Mouse (Mus musculus) forebrain, postnatal 0 days (tissue): ENCODE measurements around the gene Mcoln1. TPM values are rescaled to one million over a fixed set of nuclear protein-coding genes. Genes with fewer than 3 reads are reported as not detected.
A peak's percentile ranks its signal among the peaks of the same experiment; 100 is the strongest.

Source experiments
- ATAC-seq: fragments of 200-750 bp; cut with Nextera tagmentation; 2 replicates; pipeline ENCODE4 v1.8.0; 2017; ENCODE audit warnings: mild to moderate bottlenecking, moderate library complexity
- DNase-seq: peaks from one replicate; pipeline ENCODE4 v3.0.0-alpha.2; 2015
- H3K27ac ChIP-seq: fragments of 300-500 bp; sonication (generic); 2 replicates; pipeline ENCODE4 v1.5.1; 2014; ENCODE audit warnings: low read depth, mild to moderate bottlenecking, antibody characterized with exemption, low read length, moderate library complexity, mixed read lengths
- H3K27me3 ChIP-seq: fragments of 300-500 bp; sonication (generic); 2 replicates; pipeline ENCODE4 v1.6.1; 2014; ENCODE audit warnings: mild to moderate bottlenecking, low read length, mixed read lengths; ENCODE audit not compliant: insufficient read depth
- H3K36me3 ChIP-seq: fragments of 300-500 bp; sonication (generic); 2 replicates; pipeline ENCODE4 v1.6.1; 2014; ENCODE audit warnings: mild to moderate bottlenecking, moderate library complexity; ENCODE audit not compliant: insufficient read depth
- H3K4me1 ChIP-seq: fragments of 300-500 bp; sonication (generic); 2 replicates; pipeline ENCODE4 v1.6.1; 2014; ENCODE audit warnings: antibody characterized with exemption; ENCODE audit not compliant: insufficient read depth
- H3K4me2 ChIP-seq: fragments of 300-500 bp; sonication (generic); 2 replicates; pipeline ENCODE4 v1.6.1; 2014; ENCODE audit warnings: low read depth, mild to moderate bottlenecking, moderate library complexity
- H3K4me3 ChIP-seq: fragments of 300-500 bp; sonication (generic); 2 replicates; pipeline ENCODE4 v1.5.1; 2014; ENCODE audit warnings: low read depth, low read length, mixed read lengths
- H3K9ac ChIP-seq: fragments of 300-500 bp; sonication (generic); 2 replicates; pipeline ENCODE4 v1.6.1; 2014; ENCODE audit warnings: mild to moderate bottlenecking
- H3K9me3 ChIP-seq: fragments of 300-500 bp; sonication (generic); 2 replicates; pipeline ENCODE4 v1.6.1; 2016; ENCODE audit warnings: low read length
- CTCF ChIP-seq: sonication (generic); IDR thresholded peaks from 2 replicates; pipeline ENCODE4 v1.5.1; 2016; ENCODE audit warnings: antibody characterized with exemption, control low read depth, low read depth
- WGBS: fragments of 180-500 bp; shearing (Covaris S2); extraction: QIAGEN DNeasy Blood & Tissue Kit; methylation state at CpG from one replicate; pipeline ENCODE4 v1.1.7; 2014; 5-methylcytosine and 5-hydroxymethylcytosine counted together
- polyA plus RNA-seq: library from polyadenylated mRNA; unstranded; fragments of >200 nt; fragmentation: Nextera tagmentation; extraction: Ambion mirVana; gene quantifications from 2 replicates; pipeline ENCODE4 v1.2.1, GENCODE M21; 2015
- total RNA-seq: library from RNA; depleted of rRNA; stranded (reverse); fragments of >200 nt; gene quantifications from 2 replicates; pipeline ENCODE4 v1.2.3, GENCODE M21; 2014; rRNA removed

Mcoln1 gene
- total and polyA plus RNA-seq, 2 experiments from 2014 or later, result 77.6 to 80.5 TPM

GRCm38 (mm10) chr8:3537666-3538065 is 37.4 kb downstream of the Mcoln1 start:
- H3K27me3 ChIP-seq, result no peaks in the 10 kb centered on the region
- DNase-seq, result no peak
- TF ChIP-seq CTCF, result no peak
- no peak for ATAC-seq
- WGBS, result 95% methylated on average over 26 of the region's 26 CpGs
- H3K9me3 ChIP-seq, result no peaks in the 10 kb centered on the region
- H3K9ac ChIP-seq, result no peak overlapping the region
- no peak overlapping the region for H3K4me3 ChIP-seq
- H3K4me2 ChIP-seq, result no peak overlapping the region
- no peaks in the 10 kb centered on the region for H3K4me1 ChIP-seq
- no peak overlapping the region for H3K27ac ChIP-seq
- H3K36me3 ChIP-seq, result peaks cover 67% of the 10 kb centered on the region

- no peak overlapping the region for H3K9ac ChIP-seq
- 83% methylated on average over 7 of the region's 7 CpGs for WGBS
Observed at GRCm38 (mm10) chr8:3539146-3539545, 38.9 kb downstream of the Mcoln1 start.

GRCm38 (mm10) chr8:3540076-3540475 is 39.8 kb downstream of the Mcoln1 start:
- H3K27me3 ChIP-seq, result no peaks in the 10 kb centered on the region
- peaks cover 82% of the 10 kb centered on the region for H3K36me3 ChIP-seq
- WGBS, result 94% methylated on average over 4 of the region's 4 CpGs
- DNase-seq (no peak), ATAC-seq (no peak)
- no peaks in the 10 kb centered on the region for H3K9me3 ChIP-seq
- H3K4me1 ChIP-seq, result no peaks in the 10 kb centered on the region
- no peak overlapping the region for H3K27ac ChIP-seq
- no peak overlapping the region for H3K9ac ChIP-seq
- H3K4me3 ChIP-seq, result no peak overlapping the region
- no peak for TF ChIP-seq CTCF
- no peak overlapping the region for H3K4me2 ChIP-seq

More at GRCm38 (mm10) chr8:3539146-3539545, 38.9 kb downstream of the Mcoln1 start:
- no peak for DNase-seq
- Histone ChIP-seq H3K9me3 (no peaks in the 10 kb centered on the region), H3K27ac (no peak overlapping the region), H3K36me3 (peaks cover 77% of the 10 kb centered on the region), H3K4me3 (no peak overlapping the region), H3K27me3 (no peaks in the 10 kb centered on the region), H3K4me1 (no peaks in the 10 kb centered on the region), H3K4me2 (no peak overlapping the region)
- ATAC-seq, result no peak
- TF ChIP-seq CTCF, result no peak

GRCm38 (mm10) chr8:3546511-3546910 is 46.3 kb downstream of the Mcoln1 start:
- ATAC-seq, result no peak
- no peak overlapping the region for H3K27ac ChIP-seq
- no peak overlapping the region for H3K4me2 ChIP-seq
- no peak for DNase-seq
- WGBS, result 92% methylated on average over 2 of the region's 2 CpGs
- H3K27me3 ChIP-seq, result no peaks in the 10 kb centered on the region
- no peak overlapping the region for H3K9ac ChIP-seq
- H3K4me3 ChIP-seq, result no peak overlapping the region
- no peak for TF ChIP-seq CTCF
- no peaks in the 10 kb centered on the region for H3K9me3 ChIP-seq
- H3K4me1 ChIP-seq, result no peaks in the 10 kb centered on the region
- H3K36me3 ChIP-seq, result peaks cover 24% of the 10 kb centered on the region

GRCm38 (mm10) chr8:3552240-3552639 is 52.0 kb downstream of the Mcoln1 start:
- Histone ChIP-seq H3K27ac (no peak overlapping the region), H3K9me3 (no peaks in the 10 kb centered on the region), H3K4me2 (no peak overlapping the region), H3K4me1 (no peaks in the 10 kb centered on the region), H3K4me3 (no peak overlapping the region), H3K27me3 (no peaks in the 10 kb centered on the region), H3K36me3 (no peaks in the 10 kb centered on the region), H3K9ac (no peak overlapping the region)
- 84% methylated on average over 1 of the region's 1 CpGs for WGBS
- no peak for DNase-seq
- no peak for TF ChIP-seq CTCF
- ATAC-seq, result no peak

- Histone ChIP-seq H3K36me3 (no peaks in the 10 kb centered on the region), H3K4me2 (no peak overlapping the region), H3K4me1 (no peaks in the 10 kb centered on the region), H3K4me3 (no peak overlapping the region), H3K9me3 (no peaks in the 10 kb centered on the region), H3K27me3 (no peaks in the 10 kb centered on the region), H3K27ac (no peak overlapping the region), H3K9ac (no peak overlapping the region)
- WGBS, result 56% methylated on average over 4 of the region's 4 CpGs
- no peak for DNase-seq
- ATAC-seq, result peak; percentile 84
- TF ChIP-seq CTCF, result no peak
Observed at GRCm38 (mm10) chr8:3556114-3556513, 55.9 kb downstream of the Mcoln1 start.

Other genes starting within 250 kb of the Mcoln1 start
- gene Insr, start 220.8 kb upstream of the Mcoln1 start, total RNA-seq, result 31.5 and 39.5 TPM in 2 replicates
- gene Insr, start 220.8 kb upstream of the Mcoln1 start, polyA plus RNA-seq, result 21.5 and 36.9 TPM in 2 replicates
- 0.08 TPM in 1 of 2 replicates, not detected in the other for gene A430078G23Rik, start 147.0 kb upstream of the Mcoln1 start, total RNA-seq
- not detected in 2 replicates for gene A430078G23Rik, start 147.0 kb upstream of the Mcoln1 start, polyA plus RNA-seq
- 39.4 and 41.6 TPM in 2 replicates for gene Arhgef18, start 107.5 kb upstream of the Mcoln1 start, total RNA-seq
- gene Arhgef18, start 107.5 kb upstream of the Mcoln1 start, polyA plus RNA-seq, result 4.5 and 6.8 TPM in 2 replicates
- gene Pex11g, start 32.8 kb upstream of the Mcoln1 start, total RNA-seq, result 1.1 and 1.3 TPM in 2 replicates
- gene Pex11g, start 32.8 kb upstream of the Mcoln1 start, polyA plus RNA-seq, result 2.0 and 2.2 TPM in 2 replicates
- 0.15 TPM in 1 of 2 replicates, not detected in the other for gene Tex45, start 29.6 kb upstream of the Mcoln1 start, total RNA-seq
- 0.18 and 0.68 TPM in 2 replicates for gene Tex45, start 29.6 kb upstream of the Mcoln1 start, polyA plus RNA-seq
- 64.6 and 85.3 TPM in 2 replicates for gene Zfp358, start 7.3 kb upstream of the Mcoln1 start, total RNA-seq
- 64.7 and 67.9 TPM in 2 replicates for gene Zfp358, start 7.3 kb upstream of the Mcoln1 start, polyA plus RNA-seq
- gene Pnpla6, start 14.9 kb downstream of the Mcoln1 start, total RNA-seq, result 42.6 and 56.4 TPM in 2 replicates
- gene Pnpla6, start 14.9 kb downstream of the Mcoln1 start, polyA plus RNA-seq, result 22.2 and 26.3 TPM in 2 replicates
- gene C330021F23Rik, start 67.5 kb downstream of the Mcoln1 start, total RNA-seq, result not detected in 2 replicates
- gene C330021F23Rik, start 67.5 kb downstream of the Mcoln1 start, polyA plus RNA-seq, result 0.22 and 0.29 TPM in 2 replicates
- gene Camsap3, start 86.8 kb downstream of the Mcoln1 start, total RNA-seq, result 97.8 and 103 TPM in 2 replicates
- gene Camsap3, start 86.8 kb downstream of the Mcoln1 start, polyA plus RNA-seq, result 36.6 and 42.4 TPM in 2 replicates
- gene Xab2, start 120.9 kb downstream of the Mcoln1 start, total RNA-seq, result 38.7 and 48.4 TPM in 2 replicates
- 34.6 and 37.3 TPM in 2 replicates for gene Xab2, start 120.9 kb downstream of the Mcoln1 start, polyA plus RNA-seq
- gene Pet100, start 121.1 kb downstream of the Mcoln1 start, total RNA-seq, result 17.7 and 22.9 TPM in 2 replicates
- 82.4 and 121 TPM in 2 replicates for gene Pet100, start 121.1 kb downstream of the Mcoln1 start, polyA plus RNA-seq
- not detected in 2 replicates for gene Pcp2, start 125.1 kb downstream of the Mcoln1 start, total RNA-seq
- gene Pcp2, start 125.1 kb downstream of the Mcoln1 start, polyA plus RNA-seq, result not detected in 2 replicates
- 33.9 and 43.8 TPM in 2 replicates for gene Stxbp2, start 130.5 kb downstream of the Mcoln1 start, total RNA-seq
- 35.5 and 44.7 TPM in 2 replicates for gene Stxbp2, start 130.5 kb downstream of the Mcoln1 start, polyA plus RNA-seq
- 0.38 and 1.7 TPM in 2 replicates for gene Retn, start 155.3 kb downstream of the Mcoln1 start, total RNA-seq
- 0.42 and 0.44 TPM in 2 replicates for gene Retn, start 155.3 kb downstream of the Mcoln1 start, polyA plus RNA-seq
- gene Mcemp1, start 165.3 kb downstream of the Mcoln1 start, total RNA-seq, result 0.19 TPM in 1 of 2 replicates, not detected in the other
- 0.30 and 0.40 TPM in 2 replicates for gene Mcemp1, start 165.3 kb downstream of the Mcoln1 start, polyA plus RNA-seq
- gene Fcor, start 171.9 kb downstream of the Mcoln1 start, total RNA-seq, result 9.8 and 13.7 TPM in 2 replicates
- 21.0 and 22.2 TPM in 2 replicates for gene Fcor, start 171.9 kb downstream of the Mcoln1 start, polyA plus RNA-seq
- 70.5 and 72.7 TPM in 2 replicates for gene Trappc5, start 175.8 kb downstream of the Mcoln1 start, total RNA-seq
- gene Trappc5, start 175.8 kb downstream of the Mcoln1 start, polyA plus RNA-seq, result 61.2 and 68.5 TPM in 2 replicates
- gene Fcer2a, start 193.7 kb downstream of the Mcoln1 start, total RNA-seq, result not detected in 2 replicates
- gene Fcer2a, start 193.7 kb downstream of the Mcoln1 start, polyA plus RNA-seq, result 0.20 and 0.24 TPM in 2 replicates
- gene Clec4g, start 220.2 kb downstream of the Mcoln1 start, total RNA-seq, result not detected in 2 replicates
- gene Clec4g, start 220.2 kb downstream of the Mcoln1 start, polyA plus RNA-seq, result 0.21 TPM in 1 of 2 replicates, not detected in the other
- gene Cd209a, start 248.5 kb downstream of the Mcoln1 start, total RNA-seq, result not detected in 2 replicates
- 0.13 TPM in 1 of 2 replicates, not detected in the other for gene Cd209a, start 248.5 kb downstream of the Mcoln1 start, polyA plus RNA-seq